Mouse (Mus musculus) erythroblast, embryonic 14.5 days (primary cell): ENCODE data around the gene Psmb3. TPM values are rescaled to one million over a fixed set of nuclear protein-coding genes. Genes with fewer than 3 reads are reported as not detected.

Experiments
- H3K27me3 ChIP-seq: 2 replicates; pipeline ENCODE4 v1.6.1; 2012; ENCODE audit warnings: inconsistent platforms; ENCODE audit not compliant: control insufficient read depth
- H3K36me3 ChIP-seq: 2 replicates; pipeline ENCODE4 v1.6.1; 2012; ENCODE audit warnings: mild to moderate bottlenecking, inconsistent platforms; ENCODE audit not compliant: control insufficient read depth
- H3K4me1 ChIP-seq: 2 replicates; pipeline ENCODE4 v1.6.1; 2012; ENCODE audit warnings: inconsistent platforms; ENCODE audit not compliant: control insufficient read depth
- H3K4me3 ChIP-seq: replicated peaks from 2 replicates; pipeline ENCODE3; 2012; ENCODE audit warnings: moderate library complexity, mild to moderate bottlenecking, inconsistent platforms
- H3K9me3 ChIP-seq: 2 replicates; pipeline ENCODE4 v1.6.1; 2012; ENCODE audit warnings: low read length, inconsistent platforms, mixed read lengths; ENCODE audit not compliant: control insufficient read depth
- GATA1 ChIP-seq: IDR thresholded peaks from 2 replicates; pipeline ENCODE4 v1.6.1; 2012; ENCODE audit warnings: low read length, inconsistent platforms, mixed read lengths
- TAL1 ChIP-seq: IDR thresholded peaks from 3 replicates; pipeline ENCODE4 v1.6.1; 2012; ENCODE audit warnings: low read length, inconsistent platforms, mixed read lengths
- polyA plus RNA-seq: library from polyadenylated mRNA; stranded (reverse); fragments of >175 nt; gene quantifications from 2 replicates; pipeline ENCODE4 v1.2.3, GENCODE M21; 2012

Gene Psmb3
- polyA plus RNA-seq, 1 experiment = 2.3 TPM

DNA sequence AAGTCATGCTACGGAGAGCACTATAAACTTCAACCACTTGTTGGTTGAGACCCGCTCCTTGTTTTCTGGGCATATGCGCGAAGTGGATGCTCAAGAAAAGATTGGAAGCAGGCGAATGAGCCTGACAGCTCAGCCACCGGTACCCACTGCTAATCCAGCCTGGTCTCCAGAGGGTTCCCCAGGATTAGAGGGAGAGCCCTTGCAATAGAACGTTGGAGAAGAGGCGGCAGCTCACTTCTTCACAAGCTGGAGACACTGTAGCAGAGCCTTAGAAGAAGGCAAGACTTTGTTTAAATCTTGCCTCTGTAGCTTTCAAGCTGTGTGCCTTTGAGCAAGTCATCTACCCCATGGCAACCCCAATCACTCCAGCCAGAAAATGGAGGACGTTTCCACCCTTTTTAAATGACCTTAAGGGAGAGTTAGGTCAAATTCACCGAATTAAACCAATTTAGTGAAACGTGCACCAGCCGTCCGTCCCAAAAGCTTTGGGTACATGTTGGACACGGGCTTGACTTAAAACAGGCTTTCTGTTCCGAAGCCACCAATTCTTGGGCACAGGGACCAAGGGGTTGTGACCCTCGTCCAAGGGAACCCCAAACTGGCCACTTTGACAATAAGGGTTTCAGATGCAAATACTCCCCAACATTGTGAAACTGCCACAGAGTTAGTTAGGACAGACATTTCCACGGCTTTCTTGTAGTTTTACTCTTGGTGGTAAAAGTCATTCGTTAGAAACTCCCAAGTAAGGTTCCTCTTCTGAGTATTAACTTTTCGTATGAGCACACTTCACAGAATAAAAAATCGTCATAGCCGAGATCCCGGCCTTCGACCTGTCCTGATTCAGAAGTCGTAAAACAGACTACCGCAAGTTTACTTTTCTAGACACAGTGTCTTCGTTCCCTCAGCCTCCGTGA lies 42.2 kb upstream of the Psmb3 start:
- H3K36me3 ChIP-seq = peaks cover 3% of the 10 kb centered on the region; the same call in 1 of the 2 replicates
- H3K4me1 ChIP-seq = peaks cover 14% of the 10 kb centered on the region
- peak overlapping the region; percentile 62 for H3K4me3 ChIP-seq
- peaks cover 82% of the 10 kb centered on the region for H3K27me3 ChIP-seq
- H3K9me3 ChIP-seq = peaks cover 7% of the 10 kb centered on the region; the same call in 1 of the 2 replicates
- no peak for TF ChIP-seq TAL1
- no peak for TF ChIP-seq GATA1

DNA sequence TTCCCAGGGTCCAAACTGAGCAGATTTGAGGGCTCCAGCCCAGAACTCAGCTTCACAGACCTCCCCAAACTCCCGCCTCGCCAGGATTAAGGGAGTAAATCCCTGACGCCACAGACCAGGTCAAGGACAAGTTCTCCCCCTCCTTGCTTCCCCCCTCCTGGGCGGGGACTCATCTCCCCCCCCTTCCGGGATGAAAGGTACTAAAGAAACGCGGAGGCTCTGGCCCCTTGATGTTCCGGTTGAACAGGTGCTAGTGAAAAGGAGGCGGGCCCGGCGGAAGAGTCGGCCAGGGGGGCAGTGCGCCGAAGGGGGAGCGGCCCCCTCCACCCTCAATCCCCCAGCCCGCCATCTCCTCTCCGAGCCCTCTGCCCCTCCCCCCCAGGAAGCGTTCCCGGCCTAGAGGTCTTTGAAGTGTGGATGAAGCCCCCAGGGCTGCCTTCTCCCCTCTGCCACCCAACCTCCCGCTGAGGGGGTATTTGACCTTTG lies 41.5 kb upstream of the Psmb3 start:
- peaks cover 3% of the 10 kb centered on the region; the same call in 1 of the 2 replicates for H3K36me3 ChIP-seq
- peaks cover 88% of the 10 kb centered on the region for H3K27me3 ChIP-seq
- H3K9me3 ChIP-seq = peaks cover 7% of the 10 kb centered on the region; the same call in 1 of the 2 replicates
- no peak overlapping the region for H3K4me3 ChIP-seq
- TF ChIP-seq TAL1 (no peak), GATA1 (no peak)
- H3K4me1 ChIP-seq = peaks cover 14% of the 10 kb centered on the region

DNA sequence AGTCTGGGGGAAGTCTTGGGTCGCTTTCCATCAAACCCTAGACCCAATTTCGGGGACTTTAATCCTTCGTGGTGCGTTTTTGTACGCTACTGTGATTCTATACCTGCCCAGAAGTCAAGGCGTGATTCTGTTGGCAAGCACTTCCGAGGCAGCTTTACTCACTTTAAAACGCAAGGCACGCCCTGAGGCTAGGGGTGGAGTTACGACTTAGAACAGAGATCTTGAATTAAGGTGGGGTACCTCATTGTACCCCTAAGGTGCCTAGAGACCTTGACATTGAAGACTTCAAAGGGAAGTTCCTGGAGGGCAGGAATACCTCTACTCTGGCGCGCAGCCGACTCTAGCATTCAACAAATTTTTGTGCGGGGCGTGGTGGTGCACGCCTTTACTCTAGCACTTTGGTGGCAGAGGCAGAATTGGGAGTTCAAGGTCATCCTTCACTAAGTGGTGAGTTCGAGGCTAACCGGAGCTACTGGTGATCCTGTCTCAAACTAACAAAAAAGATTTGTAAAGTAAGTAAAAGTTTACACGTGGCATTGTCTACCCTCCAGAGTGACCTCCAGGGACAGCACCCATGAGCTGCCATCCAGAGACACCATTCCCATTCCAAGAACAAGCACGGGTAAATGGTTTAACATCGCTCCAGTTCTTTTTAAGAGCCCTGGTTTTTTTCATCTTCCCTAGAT lies 40.8 kb upstream of the Psmb3 start:
- Histone ChIP-seq H3K4me1 (peaks cover 14% of the 10 kb centered on the region), H3K9me3 (peaks cover 7% of the 10 kb centered on the region; the same call in 1 of the 2 replicates), H3K4me3 (peak overlapping the region; percentile 34), H3K36me3 (peaks cover 3% of the 10 kb centered on the region; the same call in 1 of the 2 replicates), H3K27me3 (peaks cover 91% of the 10 kb centered on the region)
- no peak for TF ChIP-seq GATA1
- no peak for TF ChIP-seq TAL1

DNA sequence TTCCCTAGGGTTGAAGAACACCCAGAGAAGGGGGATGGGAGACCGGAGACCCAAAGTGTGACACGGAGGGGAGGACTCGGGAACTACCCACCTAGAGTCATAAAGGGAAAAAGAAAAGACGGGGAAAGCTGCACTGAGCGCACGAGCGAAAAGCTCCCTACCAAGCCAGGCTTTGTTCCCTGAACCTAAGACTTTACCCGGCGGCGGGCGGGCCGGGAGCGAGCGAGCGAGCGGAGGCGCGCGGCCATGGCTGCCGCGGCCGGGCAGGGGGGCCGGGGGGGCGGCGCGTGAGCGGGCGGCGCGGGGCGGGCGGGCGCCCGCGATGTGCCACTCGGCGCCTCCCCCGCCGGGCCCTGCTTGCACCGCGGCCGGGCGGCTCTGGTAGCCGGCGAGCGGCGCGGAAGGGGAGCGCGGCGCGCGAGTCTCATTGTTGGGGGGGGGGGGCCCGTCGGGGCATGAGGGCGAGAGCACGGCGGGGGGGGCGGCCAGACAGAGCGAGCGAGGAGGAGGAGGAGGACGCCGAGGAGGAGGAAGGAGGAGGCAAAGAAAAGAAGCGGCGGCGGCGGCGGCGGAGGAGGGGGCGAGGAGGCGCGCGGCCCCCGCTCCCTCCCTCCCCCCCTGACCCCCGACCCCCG lies 40.2 kb upstream of the Psmb3 start, which contains the start of gene Mllt6:
Gene Mllt6 (plus strand): TSS at position 522 of the 635 bp plus-strand sequence.
- Histone ChIP-seq H3K27me3 (peaks cover 88% of the 10 kb centered on the region), H3K9me3 (peaks cover 7% of the 10 kb centered on the region; the same call in 1 of the 2 replicates), H3K4me1 (peaks cover 14% of the 10 kb centered on the region), H3K36me3 (peaks cover 3% of the 10 kb centered on the region; the same call in 1 of the 2 replicates), H3K4me3 (peak within 1 kb of the TSS; percentile 41)
- TF ChIP-seq GATA1 = no peak
- TF ChIP-seq TAL1 = no peak

DNA sequence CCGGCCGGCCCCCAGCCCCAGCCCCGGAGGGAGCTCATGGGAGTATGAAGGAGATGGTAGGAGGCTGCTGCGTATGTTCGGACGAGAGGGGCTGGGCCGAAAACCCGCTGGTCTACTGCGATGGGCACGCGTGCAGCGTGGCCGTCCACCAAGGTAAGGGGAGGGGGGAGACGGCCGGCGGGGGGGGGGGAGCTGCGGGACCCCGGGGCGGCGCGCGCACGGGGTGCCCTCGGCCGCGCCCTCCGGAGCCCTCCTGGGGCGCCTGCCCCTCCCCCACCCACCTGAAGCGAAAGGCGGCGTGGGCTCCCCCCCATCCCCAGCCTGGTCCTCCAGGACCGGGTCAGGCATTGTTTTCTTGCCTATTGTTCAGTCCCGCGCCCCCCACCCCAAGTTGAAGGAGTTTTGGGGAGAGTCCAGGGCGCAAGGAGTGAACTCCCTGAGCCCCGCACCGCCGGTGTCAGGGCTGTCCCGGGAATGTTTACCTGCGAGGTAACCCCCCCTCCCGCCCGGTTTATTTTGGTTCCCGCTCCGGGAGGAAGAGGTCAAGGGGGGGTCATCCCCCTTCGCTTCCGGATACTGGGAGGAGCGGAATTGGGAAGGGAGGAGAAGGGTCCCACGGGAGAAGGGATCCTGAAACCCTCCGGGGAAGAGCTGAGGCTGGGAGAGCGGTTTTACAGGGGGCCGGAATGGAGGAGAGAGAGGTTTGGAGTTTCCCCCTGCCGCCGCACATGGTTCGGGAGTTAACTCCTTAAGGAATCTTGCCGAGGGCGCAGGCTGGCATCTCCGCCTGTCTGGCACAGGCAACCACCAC lies 39.5 kb upstream of the Psmb3 start:
- H3K4me3 ChIP-seq = peak overlapping the region; percentile 41
- TF ChIP-seq GATA1 (no peak), TAL1 (no peak)
- peaks cover 87% of the 10 kb centered on the region for H3K27me3 ChIP-seq
- peaks cover 14% of the 10 kb centered on the region for H3K4me1 ChIP-seq
- H3K9me3 ChIP-seq = peaks cover 7% of the 10 kb centered on the region; the same call in 1 of the 2 replicates
- peaks cover 3% of the 10 kb centered on the region; the same call in 1 of the 2 replicates for H3K36me3 ChIP-seq

DNA sequence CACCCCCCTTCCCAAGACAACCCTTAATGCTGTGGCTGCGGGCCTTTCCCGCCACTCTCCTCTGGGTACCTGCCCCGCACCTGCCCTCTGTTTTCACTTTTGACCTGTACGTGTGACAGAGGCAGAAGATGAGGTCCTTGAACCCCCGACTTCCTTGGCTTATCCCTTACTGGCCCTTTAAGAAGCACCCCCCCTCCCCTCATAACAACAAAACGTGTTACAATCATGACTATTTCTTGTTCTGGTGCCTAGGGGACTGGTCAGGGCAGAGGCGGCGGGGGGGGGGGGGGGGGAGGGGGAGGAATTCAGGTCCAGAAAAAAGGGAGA lies 38.9 kb upstream of the Psmb3 start:
- H3K9me3 ChIP-seq = peaks cover 7% of the 10 kb centered on the region; the same call in 1 of the 2 replicates
- H3K4me1 ChIP-seq = peaks cover 14% of the 10 kb centered on the region
- H3K36me3 ChIP-seq = peaks cover 3% of the 10 kb centered on the region; the same call in 1 of the 2 replicates
- peak overlapping the region; percentile 41 for H3K4me3 ChIP-seq
- TF ChIP-seq TAL1 (no peak), GATA1 (no peak)
- peaks cover 84% of the 10 kb centered on the region for H3K27me3 ChIP-seq

DNA sequence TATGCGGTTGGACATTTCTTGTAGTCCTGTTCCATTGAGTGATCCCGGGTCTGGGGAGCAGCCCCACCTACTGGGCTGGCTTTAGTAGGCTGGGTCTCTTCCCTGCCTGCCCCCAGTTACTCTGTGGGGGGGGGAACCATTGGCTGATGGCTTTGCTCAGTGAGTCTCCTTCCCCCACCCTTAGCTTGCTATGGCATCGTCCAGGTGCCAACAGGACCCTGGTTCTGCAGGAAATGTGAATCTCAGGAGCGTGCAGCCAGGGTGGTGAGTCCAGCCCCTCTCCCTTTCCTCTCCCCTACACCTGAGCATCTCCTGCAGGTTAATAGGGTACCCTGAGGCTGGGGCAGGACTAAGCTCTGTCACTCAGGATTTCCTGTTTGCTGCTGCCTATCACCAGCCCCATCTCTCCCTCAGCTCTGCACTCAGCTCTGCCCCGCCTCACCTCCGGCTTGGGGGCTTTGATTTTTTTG lies 38.4 kb upstream of the Psmb3 start:
- Histone ChIP-seq H3K4me3 (no peak overlapping the region), H3K4me1 (peaks cover 12% of the 10 kb centered on the region), H3K9me3 (peaks cover 7% of the 10 kb centered on the region; the same call in 1 of the 2 replicates), H3K36me3 (peaks cover 3% of the 10 kb centered on the region; the same call in 1 of the 2 replicates), H3K27me3 (peaks cover 81% of the 10 kb centered on the region)
- no peak for TF ChIP-seq GATA1

DNA sequence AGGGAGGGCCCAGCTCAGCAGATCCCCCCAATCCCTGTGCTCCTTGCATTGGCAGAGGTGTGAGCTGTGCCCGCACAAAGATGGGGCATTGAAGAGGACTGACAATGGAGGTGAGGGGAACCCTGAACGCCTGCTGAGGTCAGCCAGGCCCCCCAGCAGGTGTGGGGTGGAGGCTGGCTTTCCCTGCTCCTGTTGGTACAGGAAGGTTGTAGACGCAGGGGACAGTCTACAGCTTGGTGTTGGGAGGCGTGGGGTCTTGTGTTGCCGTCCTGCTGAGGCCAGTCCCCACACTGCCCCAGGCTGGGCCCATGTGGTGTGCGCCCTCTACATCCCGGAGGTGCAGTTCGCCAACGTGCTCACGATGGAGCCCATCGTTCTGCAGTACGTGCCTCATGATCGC lies 37.8 kb upstream of the Psmb3 start:
- Histone ChIP-seq H3K36me3 (peaks cover 3% of the 10 kb centered on the region; the same call in 1 of the 2 replicates), H3K27me3 (peaks cover 75% of the 10 kb centered on the region), H3K4me1 (peaks cover 8% of the 10 kb centered on the region), H3K9me3 (peaks cover 7% of the 10 kb centered on the region; the same call in 1 of the 2 replicates), H3K4me3 (no peak overlapping the region)
- TF ChIP-seq TAL1 (no peak), GATA1 (no peak)
